Mouse (Mus musculus): Measurements from ENCODE around the gene Fer.
"Not testable (repeated sequence)": the region's sequence is repeated elsewhere in the genome, so short reads cannot be mapped to it uniquely, and the experiment has no call there.

The Fer gene

DNA sequence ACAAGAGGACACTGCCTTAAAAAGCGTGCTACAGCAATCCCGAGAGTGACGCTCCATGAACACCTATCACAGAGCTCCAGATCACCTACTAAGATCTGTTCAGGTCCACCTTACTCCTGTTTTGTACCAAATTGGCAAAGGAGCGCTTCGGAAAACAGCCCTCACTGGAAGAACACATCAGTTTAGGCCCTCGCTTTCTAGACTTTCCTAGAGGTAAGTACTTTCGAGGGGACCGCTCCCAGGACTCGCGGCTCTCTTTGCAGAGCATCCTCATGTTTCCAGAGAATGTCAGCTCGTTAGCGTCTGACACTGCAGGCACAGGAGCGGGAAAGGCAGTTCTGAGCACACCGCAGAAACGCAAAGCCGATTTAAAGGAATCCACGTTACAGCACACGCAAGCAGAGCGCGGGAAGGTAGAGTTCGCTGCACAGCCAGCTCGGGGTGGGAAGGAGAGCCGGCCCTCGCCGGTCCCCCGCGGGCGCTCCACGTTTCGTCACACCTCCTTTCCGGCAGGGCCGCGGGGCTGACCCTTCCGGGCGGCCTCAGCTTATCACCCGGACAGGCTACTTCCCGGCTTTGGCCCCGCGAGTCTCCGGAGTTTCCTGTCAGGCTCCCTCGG, at the start of gene Fer:
Fer (plus strand) TSS at position 51 of the 619 bp plus-strand sequence.
- DNase-seq (ENCODE audit: low spot score in 2 of 2): no peak

DNA sequence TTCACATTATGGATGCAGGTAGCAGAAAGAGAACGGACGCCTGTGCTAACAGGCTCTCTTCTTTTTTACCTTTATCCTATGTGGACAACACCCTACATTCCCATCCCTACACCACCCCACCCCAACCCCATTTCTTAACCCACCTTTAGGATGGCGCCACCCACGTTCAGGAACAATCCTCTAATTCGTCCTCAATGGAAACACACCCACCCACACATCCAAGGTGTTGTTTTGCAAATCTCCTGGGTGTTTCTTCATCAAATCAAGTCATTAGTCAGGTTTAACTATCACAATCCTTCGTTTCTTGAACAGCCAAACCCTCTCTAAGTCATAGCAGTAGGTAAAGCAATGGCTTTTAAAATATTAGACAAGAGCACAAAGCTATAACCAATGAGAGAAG, 49.3 kb upstream of the Fer start:
- DNase-seq (ENCODE audit: low spot score in 2 of 2): no peak

DNA sequence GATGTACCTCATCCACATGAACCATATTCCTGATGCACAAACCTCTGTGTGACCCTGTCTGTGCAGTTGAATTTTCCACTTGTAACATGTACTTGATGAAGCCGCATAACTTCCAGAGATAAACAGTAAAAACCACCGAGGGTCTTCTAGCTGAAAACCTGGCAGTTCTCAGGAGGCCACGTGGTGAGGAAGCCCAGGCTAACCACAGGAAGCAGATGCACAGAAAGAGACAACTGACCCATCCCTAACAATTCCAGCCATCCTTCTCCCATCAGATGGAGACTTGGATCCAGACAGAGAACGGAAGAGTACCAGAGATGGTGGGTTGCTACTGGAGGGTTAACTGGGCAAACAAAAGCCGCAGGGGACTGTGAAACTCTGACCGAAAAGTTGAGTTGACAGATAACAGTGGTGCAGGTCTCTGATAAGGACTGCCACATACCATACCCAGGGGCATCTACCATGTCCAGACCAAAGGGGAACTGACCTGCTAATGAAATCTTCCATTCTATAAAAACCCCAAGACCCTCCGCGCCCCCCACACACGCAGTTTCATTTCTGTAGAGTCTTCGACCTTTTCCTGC, 44.3 kb upstream of the Fer start:
- no peak for DNase-seq (ENCODE audit: low spot score in 2 of 2)

GRCm38 (mm10) chr17:63824141-63824540, 38.7 kb upstream of the Fer start:
- no peak for DNase-seq (ENCODE audit: low spot score in 2 of 2)

- no peak for DNase-seq (ENCODE audit: low spot score in 2 of 2)
Measured at GRCm38 (mm10) chr17:63826196-63826595, 36.7 kb upstream of the Fer start.

DNA sequence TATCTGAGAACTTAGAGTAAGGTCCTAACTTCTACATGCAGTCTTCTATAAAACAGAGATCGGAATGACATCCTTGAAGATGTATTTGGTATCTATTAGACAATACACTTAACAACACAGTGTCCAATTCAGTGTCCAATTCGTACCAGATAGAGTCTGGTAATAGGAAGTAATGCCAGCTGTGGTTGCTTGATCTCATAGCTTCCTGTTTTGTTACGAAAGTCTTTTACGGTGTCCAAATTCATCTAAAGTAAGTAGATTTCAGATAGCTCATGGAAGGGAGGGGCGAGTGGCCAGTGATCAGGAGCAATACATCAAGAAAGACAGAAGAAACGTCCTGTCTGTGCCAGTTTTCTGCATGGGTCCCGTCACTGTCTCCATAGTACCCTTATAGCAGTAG, 36.1 kb upstream of the Fer start:
- DNase-seq (ENCODE audit: low spot score in 2 of 2): no peak

DNA sequence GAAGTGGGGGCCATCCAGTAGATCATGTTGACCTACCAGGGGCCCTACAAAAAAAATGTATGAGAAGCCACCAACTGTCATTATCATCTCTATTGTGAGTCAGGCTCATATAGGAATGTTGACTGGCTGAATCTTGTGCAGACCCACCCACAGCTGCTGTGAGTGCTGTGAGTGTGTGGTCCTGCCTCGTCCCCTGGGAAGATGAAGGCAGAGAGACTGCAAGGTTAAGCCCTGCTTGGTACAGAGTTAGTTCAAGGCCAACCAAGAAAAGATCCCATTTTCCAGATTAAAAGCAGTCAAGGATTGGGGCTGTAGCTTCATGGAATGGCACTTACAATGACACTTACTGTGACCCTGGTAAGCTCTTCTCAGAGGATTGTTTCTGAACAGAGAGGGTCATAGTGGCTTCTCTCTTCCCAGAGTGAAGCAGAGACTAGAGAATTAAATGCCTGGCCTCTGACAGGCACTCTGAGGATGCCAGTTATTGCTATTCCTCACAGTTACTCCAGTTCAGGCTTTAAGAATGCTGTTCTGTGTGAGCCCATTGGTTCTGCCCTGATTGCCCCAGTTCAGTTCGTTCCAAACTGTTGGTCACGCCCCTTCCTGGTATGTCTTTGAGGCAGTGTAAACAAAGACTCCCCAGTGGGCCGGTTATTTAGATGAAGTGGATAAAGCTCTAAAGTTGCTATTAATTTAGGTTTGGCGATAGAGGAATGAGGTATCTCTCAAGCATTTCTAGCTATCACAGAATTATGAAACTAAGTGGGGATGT, 34.1 kb upstream of the Fer start:
- DNase-seq (ENCODE audit: low spot score in 2 of 2): no peak

DNA sequence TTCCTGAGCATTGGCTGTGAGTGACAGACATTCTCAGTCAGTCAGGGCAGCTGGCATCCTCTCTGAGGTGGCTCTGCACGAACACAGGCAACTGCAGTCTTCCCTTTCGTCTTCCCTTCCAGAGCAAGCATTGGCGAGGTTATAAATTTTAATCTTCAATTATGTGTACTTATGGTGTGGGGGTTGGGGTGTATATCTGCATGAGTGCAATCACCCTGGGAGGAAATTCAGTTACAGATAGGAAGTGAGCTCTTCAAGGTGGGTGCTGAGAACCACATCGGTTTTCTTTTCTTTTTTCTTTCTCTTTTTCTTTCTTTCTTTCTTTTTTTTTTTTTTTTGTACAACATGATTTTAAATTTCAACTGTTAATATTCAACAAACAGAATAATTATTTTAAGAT, 31.3 kb upstream of the Fer start:
- DNase-seq (ENCODE audit: low spot score in 2 of 2): no peak

- DNase-seq (ENCODE audit: low spot score in 2 of 2): no peak
Measured at GRCm38 (mm10) chr17:63836223-63836622, 26.6 kb upstream of the Fer start.

DNA sequence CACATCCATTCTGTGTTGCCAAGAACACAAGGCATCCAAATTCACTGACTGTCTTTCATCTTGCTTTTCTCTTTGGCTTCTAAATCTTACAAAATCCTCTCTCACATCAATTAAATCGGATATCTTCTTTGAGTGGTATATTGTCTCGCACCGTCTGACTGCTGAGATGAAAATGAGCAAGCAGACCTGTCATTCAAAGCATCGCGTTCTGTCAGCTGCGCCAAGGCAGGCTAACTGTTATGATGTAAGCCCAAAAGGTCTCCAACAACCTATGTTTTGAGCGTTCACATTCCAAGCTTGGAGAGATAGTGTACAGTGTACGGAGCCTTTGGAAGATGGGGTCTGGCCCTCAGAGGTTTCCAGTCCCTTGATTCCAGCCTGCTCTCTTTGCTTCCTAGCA, 26.2 kb upstream of the Fer start:
- no peak for DNase-seq (ENCODE audit: low spot score in 2 of 2)

DNA sequence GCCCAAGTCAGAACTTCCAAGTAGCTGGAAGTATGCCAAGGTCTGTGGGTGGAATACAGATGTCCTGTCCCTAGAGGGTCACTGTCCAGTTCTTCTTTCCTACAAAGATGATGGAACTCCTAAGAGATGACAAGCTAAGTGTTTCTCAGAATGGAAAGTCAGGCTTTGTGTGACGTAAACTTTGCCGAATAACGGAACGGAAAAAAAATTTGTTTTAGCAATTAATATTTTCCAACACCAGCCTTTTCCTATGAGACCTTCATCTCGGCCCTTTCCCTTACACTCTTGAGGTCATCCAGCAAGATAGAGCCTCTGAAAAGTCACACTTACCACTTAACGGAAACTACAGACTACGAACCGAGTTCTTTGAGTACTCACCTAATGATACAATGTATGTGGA, 24.7 kb upstream of the Fer start:
- no peak for DNase-seq (ENCODE audit: low spot score in 2 of 2)

DNA sequence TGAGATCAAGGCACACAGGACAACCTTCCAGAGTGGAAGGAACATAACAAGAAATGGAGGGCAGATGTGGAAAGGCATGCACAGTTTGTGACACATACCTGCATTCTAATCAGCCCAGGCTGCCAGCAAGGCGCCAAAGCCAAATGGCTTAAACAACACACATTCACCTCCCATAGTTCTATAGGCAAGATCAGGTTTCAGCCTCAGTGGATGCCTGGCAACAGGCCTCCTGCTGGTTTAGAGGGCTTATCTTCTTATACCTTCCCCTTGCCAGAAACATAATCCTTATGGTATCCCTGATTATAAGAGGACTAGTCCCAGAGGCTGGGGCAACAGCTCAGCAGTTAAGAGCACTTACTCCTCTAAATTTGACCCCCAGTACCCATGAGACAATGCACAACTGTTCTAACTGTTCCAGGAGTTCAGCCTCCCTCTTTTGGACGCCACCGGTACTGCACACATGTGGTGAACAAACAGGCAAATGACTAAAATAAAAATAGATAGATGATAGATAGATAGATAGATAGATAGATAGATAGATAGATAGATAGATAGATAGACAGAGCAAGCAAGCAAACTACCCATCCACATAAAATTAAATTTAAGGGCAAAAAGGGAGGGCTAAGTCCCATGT, 23.1 kb upstream of the Fer start:
- no peak for DNase-seq (ENCODE audit: low spot score in 2 of 2)

DNA sequence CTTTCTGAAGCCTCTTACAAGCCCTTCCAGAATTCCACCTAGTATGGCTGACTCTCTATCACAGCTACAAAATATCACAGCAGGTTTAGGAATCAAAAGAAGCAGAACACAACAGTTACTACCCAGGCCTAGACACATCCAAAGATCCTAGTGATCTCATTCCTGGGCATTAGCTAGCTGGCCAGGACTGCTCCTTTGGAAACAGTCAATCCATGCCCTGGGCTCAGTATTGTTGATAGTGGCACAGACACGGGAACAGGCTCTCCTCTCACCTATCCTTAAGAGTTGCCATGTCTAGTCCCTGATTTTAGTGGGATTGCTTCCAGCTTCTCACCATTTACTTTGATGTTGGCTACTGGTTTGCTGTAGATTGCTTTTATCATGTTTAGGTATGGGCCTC, 20.6 kb upstream of the Fer start:
- DNase-seq (ENCODE audit: low spot score in 2 of 2): no peak

DNA sequence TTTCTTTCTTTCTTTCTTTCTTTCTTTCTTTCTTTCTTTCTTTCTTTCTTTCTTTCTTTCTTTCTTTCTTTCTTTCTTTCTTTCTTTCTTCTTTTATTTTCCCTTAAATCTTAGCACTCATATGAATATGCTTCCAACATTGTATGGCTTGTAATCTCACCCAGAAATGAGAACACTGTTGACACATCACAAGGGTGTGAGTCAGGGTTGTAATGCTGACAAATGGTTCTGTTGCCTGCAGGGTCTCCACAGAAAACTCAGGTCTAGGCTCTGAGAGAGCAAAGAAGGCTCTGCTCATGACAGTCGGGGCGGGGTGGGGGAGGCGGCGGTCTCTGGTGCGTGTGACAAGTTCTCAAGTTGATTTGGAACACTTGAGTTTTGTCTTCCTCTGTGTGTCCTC, 17.9 kb upstream of the Fer start:
- DNase-seq (ENCODE audit: low spot score in 2 of 2): no peak

- not testable (repeated sequence) for DNase-seq (ENCODE audit: low spot score in 2 of 2)
Measured at GRCm38 (mm10) chr17:63845766-63846165, 17.1 kb upstream of the Fer start.

- no peak for DNase-seq (ENCODE audit: low spot score in 2 of 2)
Measured at GRCm38 (mm10) chr17:63849151-63849550, 13.7 kb upstream of the Fer start.

DNA sequence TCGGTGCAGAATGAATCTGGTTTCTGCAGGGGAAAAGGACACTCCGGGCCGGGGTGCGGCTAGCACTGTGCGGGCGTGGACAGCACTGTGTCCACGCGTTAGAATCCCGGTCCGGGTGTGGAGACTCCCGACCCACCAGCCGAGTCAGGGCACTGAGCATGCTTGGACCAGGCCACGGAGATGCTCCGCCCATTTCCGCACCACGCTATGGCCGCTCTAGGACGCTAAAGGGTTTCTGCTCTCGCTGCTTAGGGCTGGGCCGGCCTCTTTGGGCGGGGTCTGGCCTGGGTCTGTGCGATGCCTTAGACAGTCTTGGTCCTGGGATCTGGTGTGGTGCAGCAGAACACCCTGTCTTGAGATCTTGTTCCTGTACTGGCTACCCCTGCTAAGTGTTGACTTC, 13.3 kb upstream of the Fer start:
- DNase-seq (ENCODE audit: low spot score in 2 of 2): peak; percentile 73 to 88

- DNase-seq (ENCODE audit: low spot score in 2 of 2): no peak
Measured at GRCm38 (mm10) chr17:63850016-63850415, 12.8 kb upstream of the Fer start.

GRCm38 (mm10) chr17:63857023-63857544, 5.8 kb upstream of the Fer start:
- no peak for DNase-seq (ENCODE audit: low spot score in 2 of 2)

GRCm38 (mm10) chr17:63860988-63861387, 1.9 kb upstream of the Fer start:
- no peak for DNase-seq (ENCODE audit: low spot score in 2 of 2)

DNA sequence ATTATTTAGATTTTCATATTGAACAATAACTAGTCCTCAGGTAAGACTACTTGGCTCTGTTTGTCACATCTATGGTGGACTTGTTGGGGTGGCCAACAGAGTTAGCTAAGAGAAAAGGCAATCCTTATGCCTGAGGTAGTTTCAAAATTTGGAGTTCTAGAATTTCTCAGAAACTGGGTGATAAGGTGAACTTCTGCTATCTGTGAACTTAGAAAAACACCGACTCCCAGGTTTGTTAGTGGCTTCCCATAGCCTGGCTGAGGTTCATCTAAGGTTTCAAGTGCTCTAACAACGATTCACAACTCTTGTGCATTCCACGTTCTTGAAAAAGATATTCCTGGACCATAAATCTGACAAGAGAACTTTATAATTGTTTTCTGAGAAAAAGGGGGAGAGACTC, 463 bp upstream of the Fer start:
- DNase-seq (ENCODE audit: low spot score in 2 of 2): no peak

- DNase-seq (ENCODE audit: low spot score in 2 of 2): peak; percentile 98 to 99
Measured at GRCm38 (mm10) chr17:63863647-63864149, 836 bp downstream of the Fer start, which contains the start of gene A930002H24Rik. TSS of gene A930002H24Rik (minus strand) at chr17:63863791.
